Mouse (Mus musculus) lung, adult 2 months (tissue): ENCODE measurements at regions not wholly inside any gene's neighbourhood (a gene's known extent, or its start where the extent isn't known, plus 50 kb on each side); places are given as distances from the start of the nearest gene placed in this dataset.

ENCODE experiments used
- CTCF ChIP-seq: fragments of 200-500 bp; IDR thresholded peaks from 2 replicates; pipeline ENCODE4 v1.5.1; 2011; ENCODE audit warnings: mild to moderate bottlenecking, low read length, control low read depth; ENCODE audit not compliant: insufficient read depth
- POLR2A ChIP-seq: fragments of 200-500 bp; IDR thresholded peaks from 2 replicates; pipeline ENCODE4 v1.6.1; 2011; ENCODE audit warnings: low read depth, mild to moderate bottlenecking, control low read depth, low read length, borderline replicate concordance; ENCODE audit errors: extremely low read depth

GRCm38 (mm10) chr6:68834633-68835032 is 1299.0 kb upstream of the Tacstd2 start:
- no peak for TF ChIP-seq CTCF
- TF ChIP-seq POLR2A = no peak
